Mouse (Mus musculus) kidney, embryonic 14.5 days (tissue): ENCODE results near the gene Fbn1. TPM values are rescaled to one million over a fixed set of nuclear protein-coding genes. Genes with fewer than 3 reads are reported as not detected.

Experiments used
- ATAC-seq: fragments of 200-750 bp; cut with Nextera tagmentation; 2 replicates; pipeline ENCODE4 v1.8.0; 2017; ENCODE audit warnings: moderate number of reproducible peaks, mild to moderate bottlenecking, moderate TSS enrichment, moderate library complexity; ENCODE audit not compliant: low FRiP score, low TSS enrichment
- H3K27ac ChIP-seq: fragments of 300-500 bp; sonication (generic); 2 replicates; pipeline ENCODE4 v1.5.1; 2014; ENCODE audit warnings: low read depth, mild to moderate bottlenecking, low read length, moderate library complexity, mixed read lengths
- H3K27me3 ChIP-seq: fragments of 300-500 bp; sonication (generic); 2 replicates; pipeline ENCODE4 v1.6.1; 2014; ENCODE audit warnings: mild to moderate bottlenecking, low read length; ENCODE audit not compliant: control insufficient read depth, insufficient read depth
- H3K36me3 ChIP-seq: fragments of 300-500 bp; sonication (generic); 2 replicates; pipeline ENCODE4 v1.6.1; 2014; ENCODE audit warnings: low read length, mixed read lengths; ENCODE audit not compliant: control insufficient read depth, insufficient read depth
- H3K4me1 ChIP-seq: fragments of 300-500 bp; sonication (generic); 2 replicates; pipeline ENCODE4 v1.6.1; 2014; ENCODE audit warnings: low read length, mixed read lengths; ENCODE audit not compliant: control insufficient read depth, insufficient read depth
- H3K4me2 ChIP-seq: fragments of 300-500 bp; sonication (generic); replicated peaks from 2 replicates; pipeline ENCODE4 v1.6.1; 2014; ENCODE audit warnings: low read depth, mild to moderate bottlenecking, low read length
- H3K4me3 ChIP-seq: fragments of 300-500 bp; sonication (generic); 2 replicates; pipeline ENCODE4 v1.5.1; 2014; ENCODE audit warnings: mild to moderate bottlenecking, low read length
- H3K9ac ChIP-seq: fragments of 300-500 bp; sonication (generic); 2 replicates; pipeline ENCODE4 v1.6.1; 2014; ENCODE audit warnings: low read depth, mild to moderate bottlenecking, low read length, moderate library complexity
- H3K9me3 ChIP-seq: fragments of 300-500 bp; sonication (generic); 2 replicates; pipeline ENCODE4 v1.6.1; 2016; ENCODE audit warnings: low read length; ENCODE audit not compliant: control insufficient read depth
- WGBS: fragments of 180-500 bp; shearing (Covaris S2); extraction: QIAGEN DNeasy Blood & Tissue Kit; methylation state at CpG from one replicate; pipeline ENCODE4 v1.1.7; 2014; 5-methylcytosine and 5-hydroxymethylcytosine counted together
- polyA plus RNA-seq: library from polyadenylated mRNA; unstranded; fragments of >200 nt; fragmentation: Nextera tagmentation; extraction: Ambion mirVana; gene quantifications from 2 replicates; pipeline ENCODE4 v1.2.1, GENCODE M21; 2014

Gene Fbn1
- polyA plus RNA-seq, 1 experiment from 2014 or later, result 19.8 TPM

DNA sequence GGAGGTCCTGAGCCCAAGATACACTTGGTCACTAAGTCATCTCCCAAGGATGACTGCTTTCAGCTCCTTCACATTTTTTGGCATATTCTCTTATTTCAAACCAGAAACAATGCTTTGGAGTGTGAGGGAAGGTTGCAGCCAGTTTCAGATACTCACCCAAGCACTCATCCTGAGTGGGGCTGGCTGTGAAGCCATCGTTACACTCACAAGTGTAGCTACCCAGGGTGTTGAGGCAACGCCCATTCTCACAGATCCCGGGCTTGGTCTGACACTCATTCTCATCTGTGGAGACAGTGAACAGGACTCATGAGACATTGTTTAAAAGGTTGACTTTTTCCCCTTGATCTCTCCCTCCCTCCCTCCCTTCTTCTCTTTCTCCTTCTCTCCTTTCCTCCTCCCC, 192.6 kb downstream of the Fbn1 start:
- no peaks in the 10 kb centered on the region for H3K27me3 ChIP-seq
- H3K27ac ChIP-seq, result no peak overlapping the region
- H3K4me1 ChIP-seq, result no peaks in the 10 kb centered on the region
- no peak overlapping the region for H3K9ac ChIP-seq
- no peak overlapping the region for H3K4me3 ChIP-seq
- H3K36me3 ChIP-seq, result peaks cover 28% of the 10 kb centered on the region; the same call in 1 of the 2 replicates
- WGBS, result 92% methylated on average over 3 of the region's 3 CpGs
- H3K4me2 ChIP-seq, result no peak overlapping the region
- ATAC-seq, result no peak
- no peaks in the 10 kb centered on the region for H3K9me3 ChIP-seq

DNA sequence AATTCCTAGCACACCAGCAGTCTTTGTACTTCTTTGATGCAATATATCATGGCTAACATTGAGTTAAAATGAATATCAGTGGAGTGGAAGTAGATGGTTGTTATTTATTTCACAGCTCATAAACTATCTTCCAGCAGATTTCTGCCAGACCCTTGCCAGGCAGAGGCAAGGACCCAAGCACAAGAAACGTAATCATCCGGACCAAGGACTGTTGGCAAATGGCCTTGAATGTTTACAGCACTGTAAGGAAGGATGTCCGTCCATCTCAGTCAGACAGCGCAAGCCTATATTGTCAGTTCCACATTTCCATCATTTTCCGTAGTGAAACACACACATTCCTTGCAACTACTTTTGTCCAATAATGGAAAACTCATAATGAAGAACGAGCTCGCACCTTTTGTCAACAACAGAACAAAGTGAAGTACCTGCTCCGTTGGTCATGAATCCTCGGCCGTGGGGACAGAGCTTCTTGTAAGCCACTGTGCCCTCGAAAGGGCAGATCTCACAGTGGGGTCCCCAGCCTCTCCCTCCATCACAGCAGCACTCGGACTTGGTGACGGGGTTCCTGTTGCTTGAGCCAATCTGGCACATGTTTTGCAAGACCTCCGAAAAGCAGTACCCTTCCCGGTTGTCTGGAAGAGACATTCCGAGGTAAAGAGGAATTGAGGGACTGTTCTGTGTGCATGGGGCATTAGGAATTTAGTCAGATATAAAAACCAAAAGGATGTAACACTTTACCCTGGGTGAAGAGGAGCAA, 193.4 kb downstream of the Fbn1 start:
- WGBS, result 90% methylated on average over 16 of the region's 16 CpGs

DNA sequence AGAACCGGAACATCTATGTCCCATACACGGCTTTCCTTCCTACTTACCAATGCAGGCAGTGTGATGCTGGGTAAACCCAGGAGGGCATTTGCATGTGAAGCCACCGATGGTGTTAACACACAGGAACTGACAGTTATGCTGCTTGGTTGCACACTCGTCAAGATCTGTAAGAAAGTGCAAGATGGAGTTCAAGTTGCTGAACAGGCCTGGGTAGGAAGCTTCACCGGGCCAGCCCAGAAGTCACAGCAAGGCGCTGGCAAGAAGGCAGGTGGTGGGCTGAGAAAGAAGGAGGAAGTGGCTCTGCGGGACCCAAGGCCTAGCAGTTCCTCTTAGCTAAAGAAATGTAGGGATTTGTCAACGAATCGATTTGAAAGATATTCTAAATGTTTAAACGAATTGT, 198.1 kb downstream of the Fbn1 start:
- H3K9me3 ChIP-seq, result no peaks in the 10 kb centered on the region
- no peak overlapping the region for H3K4me3 ChIP-seq
- 92% methylated on average over 10 of the region's 10 CpGs for WGBS
- ATAC-seq, result no peak
- H3K4me1 ChIP-seq, result no peaks in the 10 kb centered on the region
- H3K36me3 ChIP-seq, result peaks cover 29% of the 10 kb centered on the region; the same call in 1 of the 2 replicates
- no peak overlapping the region for H3K9ac ChIP-seq
- no peaks in the 10 kb centered on the region for H3K27me3 ChIP-seq
- H3K4me2 ChIP-seq, result no peak overlapping the region
- no peak overlapping the region for H3K27ac ChIP-seq

More for the DNA sequence above, 193.4 kb downstream of the Fbn1 start:
- Histone ChIP-seq H3K4me1 (no peaks in the 10 kb centered on the region), H3K36me3 (peaks cover 28% of the 10 kb centered on the region; the same call in 1 of the 2 replicates), H3K4me3 (no peak overlapping the region), H3K9me3 (no peaks in the 10 kb centered on the region), H3K27ac (no peak overlapping the region), H3K27me3 (no peaks in the 10 kb centered on the region), H3K9ac (no peak overlapping the region), H3K4me2 (no peak overlapping the region)
- ATAC-seq, result no peak

DNA sequence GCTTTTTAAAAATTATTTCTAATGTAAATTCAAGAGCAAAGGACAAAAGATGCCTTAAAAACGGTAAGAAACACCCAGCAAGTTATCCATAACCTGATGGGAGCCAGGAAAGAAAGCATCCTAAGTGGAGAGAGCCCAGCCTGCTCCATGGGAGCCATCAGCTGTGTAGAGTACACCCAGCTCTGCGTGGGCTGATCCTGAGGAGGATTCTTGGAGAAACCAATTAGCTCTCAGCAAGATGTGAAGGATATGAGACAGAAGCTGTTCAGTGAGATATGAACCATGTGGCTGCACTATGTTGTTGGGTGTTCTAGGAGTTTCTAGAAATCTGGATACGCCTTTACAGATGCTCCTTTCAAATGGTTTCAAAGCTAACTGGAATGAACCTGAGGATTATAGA, 202.1 kb downstream of the Fbn1 start:
- no peak overlapping the region for H3K9ac ChIP-seq
- no peak overlapping the region for H3K4me2 ChIP-seq
- H3K4me1 ChIP-seq, result no peaks in the 10 kb centered on the region
- ATAC-seq, result no peak
- H3K27me3 ChIP-seq, result no peaks in the 10 kb centered on the region
- 83% methylated on average over 3 of the region's 3 CpGs for WGBS
- H3K36me3 ChIP-seq, result peaks cover 32% of the 10 kb centered on the region; the same call in 1 of the 2 replicates
- H3K27ac ChIP-seq, result no peak overlapping the region
- H3K4me3 ChIP-seq, result no peak overlapping the region
- no peaks in the 10 kb centered on the region for H3K9me3 ChIP-seq

DNA sequence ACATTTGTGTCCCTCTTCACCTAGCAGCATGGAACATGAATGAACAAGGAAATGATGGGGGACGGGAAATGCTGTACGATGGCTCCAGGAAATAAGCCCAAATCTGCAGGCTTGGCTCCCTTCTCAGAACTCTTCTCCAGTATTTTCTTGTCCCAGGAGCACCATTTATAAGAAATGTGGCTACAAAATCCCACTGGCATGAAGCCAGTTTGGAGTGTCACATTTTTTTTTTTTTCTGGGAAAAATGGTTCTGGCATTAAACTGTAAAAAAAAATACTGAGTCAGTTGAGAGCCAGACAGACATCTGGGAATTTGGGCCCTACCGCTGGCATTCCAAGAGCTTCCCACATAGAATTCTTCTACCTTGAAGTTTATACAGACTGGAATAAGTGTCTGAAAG, 203.0 kb downstream of the Fbn1 start:
- no peaks in the 10 kb centered on the region for H3K9me3 ChIP-seq
- WGBS, result 90% methylated on average over 3 of the region's 3 CpGs
- peaks cover 34% of the 10 kb centered on the region; the same call in 1 of the 2 replicates for H3K36me3 ChIP-seq
- H3K4me1 ChIP-seq, result no peaks in the 10 kb centered on the region
- H3K4me2 ChIP-seq, result no peak overlapping the region
- no peak overlapping the region for H3K27ac ChIP-seq
- no peaks in the 10 kb centered on the region for H3K27me3 ChIP-seq
- H3K9ac ChIP-seq, result no peak overlapping the region
- no peak for ATAC-seq
- no peak overlapping the region for H3K4me3 ChIP-seq

- Histone ChIP-seq H3K4me3 (no peak overlapping the region), H3K9ac (no peak overlapping the region), H3K36me3 (peaks cover 26% of the 10 kb centered on the region; the same call in 1 of the 2 replicates), H3K4me1 (no peaks in the 10 kb centered on the region), H3K27me3 (no peaks in the 10 kb centered on the region), H3K27ac (no peak overlapping the region), H3K4me2 (no peak overlapping the region), H3K9me3 (no peaks in the 10 kb centered on the region)
- WGBS, result 79% methylated on average over 5 of the region's 5 CpGs
- ATAC-seq, result no peak
Observed at GRCm38 (mm10) chr2:125303764-125304384, 203.9 kb downstream of the Fbn1 start.

DNA sequence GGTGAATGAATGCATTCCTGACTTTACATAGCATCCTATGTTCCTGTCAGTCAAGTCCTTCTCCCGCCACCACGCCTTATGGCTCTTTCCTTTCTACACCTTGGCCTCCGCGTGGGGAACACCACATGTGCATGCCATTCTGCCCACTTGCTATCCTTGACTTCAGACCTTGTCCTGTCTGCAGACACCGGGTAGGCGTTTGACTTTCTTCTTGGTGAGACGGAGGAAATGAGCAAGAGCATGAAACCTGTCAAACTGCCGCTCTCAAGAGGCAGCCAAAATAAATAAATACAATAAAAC, 205.2 kb downstream of the Fbn1 start:
- no peak overlapping the region for H3K27ac ChIP-seq
- ATAC-seq, result no peak
- H3K4me2 ChIP-seq, result no peak overlapping the region
- H3K27me3 ChIP-seq, result no peaks in the 10 kb centered on the region
- no peak overlapping the region for H3K9ac ChIP-seq
- no peaks in the 10 kb centered on the region for H3K4me1 ChIP-seq
- H3K4me3 ChIP-seq, result no peak overlapping the region
- H3K9me3 ChIP-seq, result no peaks in the 10 kb centered on the region
- H3K36me3 ChIP-seq, result peaks cover 22% of the 10 kb centered on the region; the same call in 1 of the 2 replicates
- WGBS, result 78% methylated on average over 8 of the region's 8 CpGs

GRCm38 (mm10) chr2:125301877-125302624, 205.7 kb downstream of the Fbn1 start:
- Histone ChIP-seq H3K4me1 (no peaks in the 10 kb centered on the region), H3K27ac (no peak overlapping the region), H3K4me3 (no peak overlapping the region), H3K9ac (no peak overlapping the region), H3K36me3 (peaks cover 22% of the 10 kb centered on the region; the same call in 1 of the 2 replicates), H3K4me2 (no peak overlapping the region), H3K27me3 (no peaks in the 10 kb centered on the region), H3K9me3 (no peaks in the 10 kb centered on the region)
- no peak for ATAC-seq
- WGBS, result 73% methylated on average over 9 of the region's 9 CpGs

DNA sequence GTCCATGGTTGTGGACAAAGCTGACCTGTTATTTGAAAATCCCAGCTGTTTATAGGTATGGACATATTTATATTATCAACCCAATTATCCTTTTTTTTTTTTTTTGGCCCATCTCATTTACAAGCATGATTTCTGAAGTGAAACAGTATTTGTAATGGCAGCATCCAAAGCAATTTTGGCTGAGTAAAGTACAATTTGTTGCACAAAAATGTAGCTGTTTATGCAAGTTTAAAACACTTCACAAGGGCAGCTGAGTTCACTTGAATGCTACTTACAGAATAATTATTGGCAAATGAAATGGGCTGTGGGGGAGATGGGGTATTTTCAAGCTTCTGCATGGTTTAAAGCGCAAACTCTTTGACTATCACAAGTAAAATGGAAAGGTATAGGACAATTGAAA, 209.0 kb downstream of the Fbn1 start:
- no peak overlapping the region for H3K27ac ChIP-seq
- H3K9ac ChIP-seq, result no peak overlapping the region
- no peak for ATAC-seq
- WGBS, result 92% methylated on average over 1 of the region's 1 CpGs
- no peak overlapping the region for H3K4me3 ChIP-seq
- H3K27me3 ChIP-seq, result no peaks in the 10 kb centered on the region
- H3K36me3 ChIP-seq, result peaks cover 20% of the 10 kb centered on the region; the same call in 1 of the 2 replicates
- H3K4me1 ChIP-seq, result no peaks in the 10 kb centered on the region
- H3K9me3 ChIP-seq, result no peaks in the 10 kb centered on the region
- no peak overlapping the region for H3K4me2 ChIP-seq
